Mouse (Mus musculus): ENCODE data around the gene 1700010I14Rik. TPM values are rescaled to one million over a fixed set of nuclear protein-coding genes. Genes with fewer than 3 reads are reported as not detected.

Gene 1700010I14Rik
- 2.2 and 2.3 TPM in 2 replicates for polyA plus RNA-seq (2012; rRNA removed)

DNA sequence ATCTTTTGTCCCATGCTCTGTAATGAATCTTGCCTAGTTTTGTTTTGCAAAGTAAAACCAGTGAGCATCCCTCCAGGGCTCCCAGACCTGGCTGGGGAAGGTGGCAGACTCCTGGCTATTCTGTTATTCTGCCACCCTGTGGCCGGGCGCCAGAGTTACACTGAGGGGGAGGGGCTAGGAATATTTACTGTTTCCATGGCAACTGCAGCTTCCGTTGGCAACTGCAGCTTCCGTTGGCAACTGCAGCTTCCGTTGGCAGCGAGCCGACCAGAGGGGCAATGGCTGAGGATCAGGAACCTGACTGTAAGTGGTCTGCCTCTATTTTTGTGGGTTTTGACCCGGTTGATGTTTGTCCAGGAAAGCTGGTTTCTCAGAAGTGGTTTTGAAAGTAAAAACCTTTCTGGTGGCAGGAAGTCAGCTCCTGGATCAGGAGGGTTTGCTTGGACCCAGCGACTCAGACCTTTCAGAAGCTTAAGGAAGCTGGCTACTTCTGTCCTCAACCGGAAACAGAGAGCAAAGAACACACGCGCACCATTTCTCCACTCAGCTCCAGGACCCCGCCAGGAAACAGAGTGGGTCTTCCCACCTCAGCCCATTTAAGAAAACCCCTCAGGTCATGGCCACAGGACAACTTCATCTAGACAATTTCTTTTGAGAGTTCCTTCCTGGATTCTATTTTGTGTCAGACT is at the start of gene 1700010I14Rik:
Gene 1700010I14Rik, plus strand, starts transcription at position 215 of the 689 bp plus-strand sequence.

Data from central nervous system, embryonic 14 days (tissue).